Mouse (Mus musculus) intestine, embryonic 16.5 days (tissue): Measurements from ENCODE around the gene Dnajb4. TPM values are rescaled to one million over a fixed set of nuclear protein-coding genes. Genes with fewer than 3 reads are reported as not detected.
"Not testable (repeated sequence)": the region's sequence is repeated elsewhere in the genome, so short reads cannot be mapped to it uniquely, and the experiment has no call there.

Source experiments
- ATAC-seq: fragments of 200-750 bp; cut with Nextera tagmentation; 2 replicates; pipeline ENCODE4 v1.8.0; 2017; ENCODE audit warnings: moderate TSS enrichment, moderate library complexity
- H3K27ac ChIP-seq: fragments of 300-500 bp; sonication (generic); 2 replicates; pipeline ENCODE4 v1.5.1; 2014; ENCODE audit warnings: mild to moderate bottlenecking, low read length
- H3K27me3 ChIP-seq: fragments of 300-500 bp; sonication (generic); replicated peaks from 2 replicates; pipeline ENCODE4 v1.6.1; 2014; ENCODE audit warnings: low read length, control low read depth, mixed read lengths; ENCODE audit not compliant: control insufficient read depth, insufficient read depth
- H3K36me3 ChIP-seq: fragments of 300-500 bp; sonication (generic); 2 replicates; pipeline ENCODE4 v1.6.1; 2014; ENCODE audit warnings: low read length, control low read depth; ENCODE audit not compliant: control insufficient read depth, insufficient read depth
- H3K4me1 ChIP-seq: fragments of 300-500 bp; sonication (generic); 2 replicates; pipeline ENCODE4 v1.6.1; 2014; ENCODE audit warnings: low read length, control low read depth, mixed read lengths; ENCODE audit not compliant: control insufficient read depth, insufficient read depth
- H3K4me2 ChIP-seq: fragments of 300-500 bp; sonication (generic); 2 replicates; pipeline ENCODE4 v1.6.1; 2014; ENCODE audit warnings: low read depth, low read length, control low read depth
- H3K4me3 ChIP-seq: fragments of 300-500 bp; sonication (generic); 2 replicates; pipeline ENCODE4 v1.5.1; 2014; ENCODE audit warnings: mild to moderate bottlenecking, low read length
- H3K9ac ChIP-seq: fragments of 300-500 bp; sonication (generic); 2 replicates; pipeline ENCODE4 v1.6.1; 2014; ENCODE audit warnings: low read depth, low read length
- H3K9me3 ChIP-seq: fragments of 300-500 bp; sonication (generic); 2 replicates; pipeline ENCODE4 v1.6.1; 2016; ENCODE audit warnings: low read length, control low read depth; ENCODE audit not compliant: control insufficient read depth
- WGBS: fragments of 180-500 bp; shearing (Covaris S2); extraction: QIAGEN DNeasy Blood & Tissue Kit; methylation state at CpG from one replicate; pipeline ENCODE4 v1.1.7; 2014; 5-methylcytosine and 5-hydroxymethylcytosine counted together
- polyA plus RNA-seq: library from polyadenylated mRNA; unstranded; fragments of >200 nt; fragmentation: Nextera tagmentation; extraction: Ambion mirVana; gene quantifications from 2 replicates; pipeline ENCODE4 v1.2.1, GENCODE M21; 2015

The Dnajb4 gene
- polyA plus RNA-seq, 1 experiment from 2014 or later: 23.2 TPM

DNA sequence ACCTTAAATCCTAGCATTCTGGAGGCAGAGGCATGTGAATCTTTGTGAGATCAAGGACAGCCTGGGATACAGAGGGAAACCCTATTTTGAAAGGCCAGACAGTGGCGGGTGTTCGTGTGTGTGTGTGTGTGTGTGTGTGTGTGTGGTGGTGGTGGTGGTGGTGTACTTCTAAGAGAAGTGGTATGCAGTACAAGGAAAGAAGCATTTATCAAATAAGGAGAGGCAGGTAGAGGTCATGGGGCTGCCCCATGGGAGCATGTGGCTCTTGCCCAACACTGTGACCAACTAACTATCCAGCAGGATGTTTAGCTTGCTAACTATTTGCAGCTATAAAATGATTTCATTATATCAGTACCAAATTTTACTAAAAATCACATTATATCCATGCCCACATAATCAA is 8.5 kb downstream of the Dnajb4 start:
- Histone ChIP-seq H3K4me2 (no peak overlapping the region), H3K27me3 (no peaks in the 10 kb centered on the region), H3K4me3 (no peak overlapping the region), H3K36me3 (no peaks in the 10 kb centered on the region), H3K4me1 (0 out of 2 replicates have a peak, but pooled peaks cover 5% of the 10 kb centered on the region), H3K27ac (peak overlapping the region; percentile 51; the same call in 1 of the 2 replicates), H3K9me3 (no peaks in the 10 kb centered on the region), H3K9ac (no peak overlapping the region)
- WGBS: 70% methylated on average over 2 of the region's 2 CpGs
- peak; percentile 65 for ATAC-seq

DNA sequence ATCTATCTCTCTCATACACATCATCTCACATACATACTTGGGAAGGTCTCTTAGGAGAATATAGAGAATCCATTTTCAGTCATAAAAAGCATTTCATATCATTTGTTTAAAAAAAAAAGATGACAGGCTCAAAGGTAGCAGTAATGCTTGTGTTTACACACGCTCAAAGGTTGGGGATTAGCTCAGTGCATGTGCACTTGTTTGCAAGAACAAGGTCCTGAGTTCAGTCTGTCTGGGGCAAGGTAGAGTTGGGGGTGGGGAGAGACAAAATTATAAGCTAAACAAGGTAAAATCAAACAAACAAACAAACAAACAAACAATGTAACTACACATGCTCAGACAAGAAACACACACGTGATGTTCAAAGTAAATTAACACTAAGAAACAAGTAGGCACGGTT is 8.9 kb downstream of the Dnajb4 start:
- H3K36me3 ChIP-seq: no peaks in the 10 kb centered on the region
- H3K4me3 ChIP-seq: no peak overlapping the region
- H3K9me3 ChIP-seq: no peaks in the 10 kb centered on the region
- H3K4me1 ChIP-seq: 0 out of 2 replicates have a peak, but pooled peaks cover 5% of the 10 kb centered on the region
- no peak overlapping the region for H3K4me2 ChIP-seq
- 79% methylated on average over 3 of the region's 3 CpGs for WGBS
- H3K27me3 ChIP-seq: no peaks in the 10 kb centered on the region
- ATAC-seq: peak; percentile 87
- no peak overlapping the region for H3K9ac ChIP-seq
- H3K27ac ChIP-seq: peak overlapping the region; percentile 51; the same call in 1 of the 2 replicates

DNA sequence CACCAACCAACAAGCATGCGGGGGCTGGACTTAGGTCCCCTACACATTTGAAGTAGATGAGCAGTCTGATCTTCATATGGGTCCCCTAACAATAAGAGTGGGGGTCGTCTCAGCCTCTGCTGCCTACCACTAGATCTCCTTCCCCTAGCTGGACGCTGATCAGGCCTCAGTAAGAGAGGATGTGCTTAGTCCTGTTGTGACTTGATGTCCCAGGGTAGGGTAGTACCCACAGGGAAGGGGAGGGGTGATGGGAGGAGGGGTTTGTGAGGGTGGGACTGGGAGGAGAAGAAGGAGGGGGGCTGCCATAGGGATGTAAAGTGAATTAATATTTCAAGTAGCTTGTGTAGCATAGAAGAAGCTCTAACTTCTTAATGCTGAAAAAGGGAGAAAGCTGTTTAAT is 11.0 kb downstream of the Dnajb4 start:
- Histone ChIP-seq H3K9ac (no peak overlapping the region), H3K27me3 (no peaks in the 10 kb centered on the region), H3K36me3 (no peaks in the 10 kb centered on the region), H3K9me3 (no peaks in the 10 kb centered on the region), H3K4me2 (no peak overlapping the region), H3K4me3 (no peak overlapping the region), H3K4me1 (0 out of 2 replicates have a peak, but pooled peaks cover 5% of the 10 kb centered on the region), H3K27ac (no peak overlapping the region)
- 70% methylated on average over 3 of the region's 3 CpGs for WGBS
- no peak for ATAC-seq

DNA sequence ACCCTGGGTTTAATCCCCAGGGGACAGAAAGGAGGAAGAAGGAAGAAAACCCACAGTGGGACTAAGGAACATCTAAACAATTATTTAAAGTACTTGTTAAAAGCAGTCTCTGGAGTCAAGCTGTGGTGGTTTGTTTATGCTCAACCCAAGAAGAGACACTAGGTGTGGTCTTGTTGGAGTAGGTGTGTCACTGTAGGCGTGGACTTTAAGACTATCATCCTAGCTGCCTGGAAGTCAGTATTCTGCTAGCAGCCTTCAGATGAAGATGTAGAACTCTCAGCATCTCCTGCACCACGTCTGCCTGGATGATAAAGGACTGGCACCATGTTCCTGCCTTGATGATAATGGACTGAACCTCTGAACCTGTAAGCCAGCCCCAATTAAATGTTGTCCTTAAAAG is 12.9 kb downstream of the Dnajb4 start:
- not testable (repeated sequence) for H3K27ac ChIP-seq, H3K9me3 ChIP-seq, H3K36me3 ChIP-seq, H3K9ac ChIP-seq, H3K4me3 ChIP-seq, ATAC-seq, H3K27me3 ChIP-seq, H3K4me1 ChIP-seq, H3K4me2 ChIP-seq
- WGBS: 36% methylated on average over 2 of the region's 2 CpGs

DNA sequence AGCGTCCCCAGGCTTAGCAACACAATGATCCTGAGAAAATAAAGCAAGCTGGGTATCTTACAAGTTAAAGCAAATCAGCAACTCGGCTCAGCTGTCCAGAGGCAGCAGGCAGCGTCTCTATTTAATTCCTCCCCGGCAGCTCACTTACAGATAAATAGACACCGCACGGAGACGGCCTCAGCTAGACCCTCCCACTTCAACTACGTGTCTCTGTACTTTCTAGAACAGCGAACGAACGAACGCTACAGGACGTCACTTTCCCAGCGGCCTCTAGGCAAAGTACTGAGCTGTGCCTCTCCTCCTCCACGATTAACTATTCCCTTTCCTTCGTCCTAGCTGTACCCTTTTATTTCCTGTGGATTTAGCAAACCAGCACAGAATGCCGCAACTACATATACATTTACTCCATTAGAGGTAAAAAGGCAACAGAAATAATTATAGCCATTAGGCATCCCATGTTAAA is 16.4 kb downstream of the Dnajb4 start:
- H3K4me3 ChIP-seq: peak overlapping the region; percentile 53
- peaks cover 6% of the 10 kb centered on the region; the same call in 1 of the 2 replicates for H3K4me1 ChIP-seq
- peak overlapping the region; percentile 58 for H3K4me2 ChIP-seq
- no peaks in the 10 kb centered on the region for H3K9me3 ChIP-seq
- peak overlapping the region; percentile 80 for H3K27ac ChIP-seq
- ATAC-seq: peak; percentile 97
- no peaks in the 10 kb centered on the region for H3K27me3 ChIP-seq
- no peaks in the 10 kb centered on the region for H3K36me3 ChIP-seq
- under 1% methylated on average over 17 of the region's 17 CpGs for WGBS
- H3K9ac ChIP-seq: peak overlapping the region; percentile 62

DNA sequence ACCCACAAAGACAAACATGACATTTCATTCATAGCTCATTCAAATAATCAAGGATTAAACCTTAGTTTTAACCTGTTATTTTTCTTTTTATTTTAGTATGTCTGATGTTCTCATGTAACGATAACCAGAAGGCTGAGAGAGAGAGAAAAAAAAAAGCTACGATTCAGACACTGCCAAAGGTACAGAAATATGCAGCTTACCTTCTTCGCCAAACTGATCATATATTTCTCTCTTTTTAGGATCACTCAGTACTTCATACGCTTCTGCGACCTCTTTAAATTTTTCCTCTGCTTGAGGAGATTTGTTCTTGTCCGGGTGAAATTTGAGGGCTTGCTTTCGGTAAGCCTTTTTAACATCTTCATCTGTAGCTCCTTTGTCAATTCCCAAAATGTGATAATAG is 16.9 kb downstream of the Dnajb4 start:
- no peaks in the 10 kb centered on the region for H3K36me3 ChIP-seq
- no peaks in the 10 kb centered on the region for H3K27me3 ChIP-seq
- H3K27ac ChIP-seq: peak overlapping the region; percentile 80
- H3K9ac ChIP-seq: peak overlapping the region; percentile 62
- peak overlapping the region; percentile 53 for H3K4me3 ChIP-seq
- H3K4me1 ChIP-seq: peaks cover 7% of the 10 kb centered on the region; the same call in 1 of the 2 replicates
- no peaks in the 10 kb centered on the region for H3K9me3 ChIP-seq
- peak overlapping the region; percentile 58 for H3K4me2 ChIP-seq
- ATAC-seq: no peak; the same call in 1 of the 2 replicates
- 3% methylated on average over 7 of the region's 7 CpGs for WGBS

DNA sequence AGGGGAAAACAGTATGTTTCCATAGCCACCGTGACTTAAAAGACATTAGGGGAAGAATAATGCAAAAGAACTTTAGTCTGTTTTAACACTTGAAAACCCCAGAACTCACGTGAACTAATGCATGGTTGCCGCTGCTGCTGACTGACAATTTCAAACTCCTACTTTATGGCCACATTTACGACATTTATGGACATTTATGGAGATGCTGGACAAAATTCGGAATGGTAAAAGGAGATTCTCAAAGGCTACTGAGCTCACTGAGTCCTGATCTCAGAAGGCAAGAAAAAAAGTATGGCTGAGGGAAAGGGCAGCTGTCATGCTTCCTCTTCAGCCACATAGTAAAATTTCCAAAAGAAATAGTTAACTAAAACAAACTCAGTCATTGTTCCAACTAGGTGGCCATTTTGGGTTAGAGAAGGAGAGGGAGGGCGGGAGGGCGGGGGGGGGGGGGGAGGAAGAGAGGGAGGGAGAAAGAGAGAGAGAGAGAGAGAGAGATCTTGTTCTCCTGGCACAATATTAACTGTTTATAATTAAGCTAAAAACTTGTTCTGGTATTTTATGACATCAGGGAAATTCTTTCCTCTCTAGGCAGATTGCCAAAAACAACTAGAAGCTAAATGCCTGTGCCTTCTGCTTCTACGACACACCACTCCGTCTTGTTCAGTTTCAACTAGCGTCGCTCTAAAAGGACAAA is 17.7 kb downstream of the Dnajb4 start:
- Histone ChIP-seq H3K4me1 (peaks cover 7% of the 10 kb centered on the region; the same call in 1 of the 2 replicates), H3K36me3 (no peaks in the 10 kb centered on the region), H3K4me3 (peak overlapping the region; percentile 52), H3K9ac (peak overlapping the region; percentile 63), H3K9me3 (no peaks in the 10 kb centered on the region), H3K4me2 (peak overlapping the region; percentile 63), H3K27me3 (no peaks in the 10 kb centered on the region), H3K27ac (peak overlapping the region; percentile 90)
- ATAC-seq: peak; percentile 27; the same call in 1 of the 2 replicates
- WGBS: 8% methylated on average over 10 of the region's 11 CpGs

DNA sequence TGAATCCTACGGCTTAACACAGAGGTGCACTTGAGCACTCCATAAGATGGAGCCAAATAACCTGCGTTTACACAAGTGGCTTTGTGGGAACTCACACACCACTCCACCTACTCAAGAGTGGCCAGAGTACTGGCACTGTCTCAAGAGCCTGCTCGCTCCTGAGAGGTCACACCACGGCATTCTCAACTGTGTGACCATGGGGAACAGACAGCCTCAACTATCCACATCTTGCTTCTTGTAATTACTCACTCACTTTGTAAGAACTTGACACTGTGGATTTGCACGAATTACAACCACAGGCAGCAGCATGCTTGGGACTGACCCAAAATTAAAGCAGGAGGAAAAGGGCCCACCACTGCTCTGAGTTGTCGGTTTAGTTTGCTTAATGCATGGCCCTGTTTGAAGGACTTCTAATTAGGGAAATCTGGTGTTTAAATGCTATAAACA is 18.3 kb downstream of the Dnajb4 start:
- Histone ChIP-seq H3K4me3 (peak overlapping the region; percentile 52), H3K4me1 (peaks cover 7% of the 10 kb centered on the region; the same call in 1 of the 2 replicates), H3K27me3 (no peaks in the 10 kb centered on the region), H3K27ac (peak overlapping the region; percentile 90), H3K9me3 (no peaks in the 10 kb centered on the region), H3K4me2 (peak overlapping the region; percentile 63), H3K36me3 (no peaks in the 10 kb centered on the region), H3K9ac (peak overlapping the region; percentile 63)
- 8% methylated on average over 6 of the region's 6 CpGs for WGBS
- peak; percentile 46; the same call in 1 of the 2 replicates for ATAC-seq

DNA sequence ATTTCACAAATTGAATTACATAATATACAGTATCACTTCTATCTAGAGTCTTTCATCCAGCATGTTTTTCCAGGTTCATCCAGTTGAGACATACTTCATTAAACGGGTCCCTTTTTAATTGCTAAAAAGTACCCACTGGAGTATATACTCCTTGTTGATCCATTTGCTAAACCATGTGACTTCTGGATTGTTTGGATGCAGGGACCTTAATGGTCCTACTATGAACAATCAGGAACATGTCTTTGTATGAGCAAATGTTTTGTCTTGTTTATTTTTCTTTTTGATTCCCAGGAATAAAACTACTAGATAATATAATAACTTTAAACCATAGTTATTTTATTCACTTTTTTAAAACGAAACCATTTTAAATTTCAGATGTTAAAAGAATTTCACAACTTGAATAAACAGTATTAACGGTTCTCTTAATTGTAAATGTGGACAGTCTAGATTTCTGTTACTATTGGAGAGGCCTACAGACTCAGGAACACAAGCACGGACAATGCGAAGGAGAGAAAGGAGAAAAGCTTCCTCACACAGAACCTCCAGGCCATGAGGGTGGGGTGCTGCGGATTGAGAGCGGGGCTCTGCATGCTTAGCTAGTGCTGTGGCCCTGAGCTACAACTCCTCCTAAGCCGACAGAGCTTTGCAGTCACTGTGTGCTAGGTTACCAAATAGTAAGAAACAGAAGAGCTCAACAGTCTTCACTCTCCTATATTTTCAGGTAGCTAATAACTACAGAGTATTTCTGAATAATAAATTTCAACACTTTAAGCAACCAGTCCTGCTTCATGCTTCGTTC is 19.2 kb downstream of the Dnajb4 start:
- no peak for ATAC-seq
- Histone ChIP-seq H3K36me3 (no peaks in the 10 kb centered on the region), H3K4me2 (peak overlapping the region; percentile 51), H3K9me3 (no peaks in the 10 kb centered on the region), H3K9ac (peak overlapping the region; percentile 52; the same call in 1 of the 2 replicates), H3K4me1 (peaks cover 7% of the 10 kb centered on the region; the same call in 1 of the 2 replicates), H3K4me3 (peak overlapping the region; percentile 32), H3K27ac (no peak overlapping the region), H3K27me3 (no peaks in the 10 kb centered on the region)
- 74% methylated on average over 9 of the region's 9 CpGs for WGBS
